Mouse (Mus musculus) bone marrow macrophage, adult 2 months (primary cell): ENCODE measurements at regions not wholly inside any gene's neighbourhood (a gene's known extent, or its start where the extent isn't known, plus 50 kb on each side); places are given as distances from the start of the nearest gene placed in this dataset.

Experiments
- H3K27ac ChIP-seq: 2 replicates; pipeline ENCODE4 v1.5.1; 2012; ENCODE audit warnings: low read depth, low read length; ENCODE audit not compliant: insufficient read depth
- H3K4me1 ChIP-seq: 2 replicates; pipeline ENCODE4 v1.6.1; 2012; ENCODE audit warnings: low read length; ENCODE audit not compliant: control insufficient read depth, insufficient read depth
- H3K4me3 ChIP-seq: 2 replicates; pipeline ENCODE4 v1.5.1; 2012; ENCODE audit warnings: mild to moderate bottlenecking, low read length, moderate library complexity; ENCODE audit not compliant: insufficient read depth
- CTCF ChIP-seq: IDR thresholded peaks from 2 replicates; pipeline ENCODE4 v1.5.1; 2012; ENCODE audit warnings: low read depth, mild to moderate bottlenecking, low read length, moderate library complexity
- POLR2A ChIP-seq: IDR thresholded peaks from 2 replicates; pipeline ENCODE4 v1.6.1; 2012; ENCODE audit warnings: mild to moderate bottlenecking, low read depth, low read length, borderline replicate concordance

- peaks cover 4% of the 10 kb centered on the region for H3K4me1 ChIP-seq
- no peak overlapping the region for H3K4me3 ChIP-seq
- no peak overlapping the region for H3K27ac ChIP-seq
- no peak for TF ChIP-seq CTCF
- TF ChIP-seq POLR2A, result no peak
These were observed 294.7 kb upstream of the Cited2 start for GRCm38 (mm10) chr10:17428315-17428714.

- H3K4me3 ChIP-seq, result no peak overlapping the region
- no peak for TF ChIP-seq CTCF
- H3K27ac ChIP-seq, result no peak overlapping the region
- H3K4me1 ChIP-seq, result peaks cover 7% of the 10 kb centered on the region
These were observed 291.9 kb upstream of the Cited2 start for GRCm38 (mm10) chr10:17431068-17431467.

- Histone ChIP-seq H3K27ac (no peak overlapping the region), H3K4me1 (peaks cover 7% of the 10 kb centered on the region), H3K4me3 (no peak overlapping the region)
- no peak for TF ChIP-seq POLR2A
- no peak for TF ChIP-seq CTCF
These were observed 288.9 kb upstream of the Cited2 start for GRCm38 (mm10) chr10:17434098-17434497.

- TF ChIP-seq POLR2A, result no peak
- TF ChIP-seq CTCF, result no peak
- no peak overlapping the region for H3K4me3 ChIP-seq
- H3K4me1 ChIP-seq, result no peaks in the 10 kb centered on the region
- H3K27ac ChIP-seq, result no peak overlapping the region
These were observed 272.8 kb upstream of the Cited2 start for GRCm38 (mm10) chr10:17450240-17450639.

- H3K4me1 ChIP-seq, result peaks cover 3% of the 10 kb centered on the region; the same call in 1 of the 2 replicates
- no peak overlapping the region for H3K4me3 ChIP-seq
- no peak overlapping the region for H3K27ac ChIP-seq
- TF ChIP-seq CTCF (no peak), POLR2A (no peak)
These were observed 252.1 kb upstream of the Cited2 start for GRCm38 (mm10) chr10:17470880-17471279.

- Histone ChIP-seq H3K4me1 (peaks cover 3% of the 10 kb centered on the region; the same call in 1 of the 2 replicates), H3K27ac (no peak overlapping the region), H3K4me3 (no peak overlapping the region)
- TF ChIP-seq CTCF (no peak), POLR2A (no peak)
These were observed 250.5 kb upstream of the Cited2 start for GRCm38 (mm10) chr10:17472536-17472935.

- TF ChIP-seq POLR2A, result no peak
- no peak for TF ChIP-seq CTCF
- Histone ChIP-seq H3K4me3 (no peak overlapping the region), H3K4me1 (peaks cover 7% of the 10 kb centered on the region), H3K27ac (no peak overlapping the region)
These were observed 247.0 kb upstream of the Cited2 start for GRCm38 (mm10) chr10:17475976-17476375.

GRCm38 (mm10) chr10:17476720-17477119 is 246.3 kb upstream of the Cited2 start:
- TF ChIP-seq CTCF (no peak), POLR2A (no peak)
- Histone ChIP-seq H3K4me3 (no peak overlapping the region), H3K27ac (no peak overlapping the region), H3K4me1 (peaks cover 7% of the 10 kb centered on the region)

GRCm38 (mm10) chr10:17478761-17479632 is 244.0 kb upstream of the Cited2 start:
- H3K4me3 ChIP-seq, result no peak overlapping the region
- no peak for TF ChIP-seq CTCF
- no peak for TF ChIP-seq POLR2A
- H3K4me1 ChIP-seq, result peaks cover 7% of the 10 kb centered on the region
- no peak overlapping the region for H3K27ac ChIP-seq

GRCm38 (mm10) chr10:17482751-17483150 is 240.3 kb upstream of the Cited2 start:
- Histone ChIP-seq H3K27ac (no peak overlapping the region), H3K4me3 (no peak overlapping the region), H3K4me1 (peaks cover 15% of the 10 kb centered on the region)
- TF ChIP-seq POLR2A, result no peak
- TF ChIP-seq CTCF, result no peak
